Mouse (Mus musculus): Measurements from ENCODE around the gene Map3k3. TPM values are rescaled to one million over a fixed set of nuclear protein-coding genes. Genes with fewer than 3 reads are reported as not detected.

The Map3k3 gene
- total and polyA plus RNA-seq, 3 experiments = 28.8 to 34.1 (median 32.3) TPM

DNA sequence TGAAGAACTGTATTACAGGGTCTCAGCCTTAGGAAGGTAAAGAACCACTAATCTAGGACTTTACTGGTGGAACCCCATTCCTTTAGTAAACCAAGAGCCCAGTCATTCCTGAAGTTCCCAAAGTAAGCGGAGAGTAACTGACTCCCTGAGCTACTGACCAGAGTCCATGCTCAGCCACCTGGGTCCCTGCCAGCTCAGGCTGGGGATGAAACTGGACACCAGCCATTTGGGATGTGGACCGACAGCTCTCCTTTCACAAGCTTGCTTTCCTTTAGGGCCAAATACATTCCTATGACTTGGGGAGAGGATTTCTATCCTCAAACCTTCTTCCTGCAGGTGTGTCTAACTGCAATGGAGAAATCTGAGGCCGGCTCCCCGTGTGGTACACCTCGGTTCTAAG lies 90.0 kb downstream of the Map3k3 start:
- Histone ChIP-seq H3K36me3 (replicated peaks in 1 of 2; ENCODE audit: control insufficient read depth in 1 of 2, insufficient read depth in 1 of 2, low read length in 1 of 2) (peaks cover 11 to 60% of the 10 kb centered on the region in 2 experiments), H3K27me3 (replicated peaks) (no peaks in the 10 kb centered on the region), H3K4me2 (ENCODE audit: insufficient read depth, low read depth, poor library complexity, severe bottlenecking) (no peak overlapping the region), H3K4me1 (ENCODE audit: control insufficient read depth in 1 of 2, insufficient read depth in 2 of 2) (peaks cover 0 to 13% of the 10 kb centered on the region in 2 experiments; a peak in 2 of 4 replicates), H3K27ac (ENCODE audit: insufficient read depth, low read depth) (no peak overlapping the region), H3K9ac (ENCODE audit: insufficient read depth, low read depth) (no peak overlapping the region), H3K9me3 (replicated peaks; ENCODE audit: low read length) (peaks cover 4% of the 10 kb centered on the region), H3K4me3 (replicated peaks in 1 of 3; ENCODE audit: low read depth in 2 of 3, low read length in 2 of 3, poor library complexity in 1 of 3) (no peak overlapping the region), H3K79me2 (replicated peaks; ENCODE audit: control insufficient read depth, extremely low read depth, insufficient read depth, poor library complexity, severe bottlenecking) (no peaks in the 10 kb centered on the region)
- no peak for TF ChIP-seq USF2 (conservative IDR thresholded peaks at IDR 0.05; ENCODE audit: low read depth, low read length)
- TF ChIP-seq SIN3A (IDR thresholded peaks at IDR 0.05; ENCODE audit: low read length) = no peak
- TF ChIP-seq TCF12 (IDR thresholded peaks at IDR 0.05; ENCODE audit: low read depth, low read length) = no peak
- TF ChIP-seq MAFK (IDR thresholded peaks at IDR 0.05; ENCODE audit: insufficient replicate concordance, low read length) = no peak
- TF ChIP-seq CHD1 (IDR thresholded peaks at IDR 0.05; ENCODE audit: low read depth, low read length) = no peak
- no peak for TF ChIP-seq MYC (IDR thresholded peaks at IDR 0.05; ENCODE audit: low read depth, low read length)
- no peak for TF ChIP-seq RCOR1 (conservative IDR thresholded peaks at IDR 0.05; ENCODE audit: low read depth, low read length)
- no peak for TF ChIP-seq RAD21 (IDR thresholded peaks at IDR 0.05; ENCODE audit: low read depth, low read length)
- no peak for TF ChIP-seq TBP (conservative IDR thresholded peaks at IDR 0.05; ENCODE audit: low read depth, low read length)
- TF ChIP-seq ZNF384 (IDR thresholded peaks at IDR 0.05; ENCODE audit: low read depth, low read length) = no peak
- no peak for TF ChIP-seq IRF4 (IDR thresholded peaks at IDR 0.05; ENCODE audit: low read depth, low read length)
- TF ChIP-seq JUN (IDR thresholded peaks at IDR 0.05; ENCODE audit: insufficient read depth, low read depth, low read length) = no peak
- TF ChIP-seq GABPA (IDR thresholded peaks at IDR 0.05; ENCODE audit: insufficient replicate concordance, low read depth, low read length) = no peak
- TF ChIP-seq E2F4 (IDR thresholded peaks at IDR 0.05; ENCODE audit: insufficient replicate concordance, low read depth, low read length) = no peak
- no peak for TF ChIP-seq MXI1 (IDR thresholded peaks at IDR 0.05; ENCODE audit: low read depth, low read length)
- no peak for TF ChIP-seq ZMIZ1 (IDR thresholded peaks at IDR 0.05; ENCODE audit: low read depth, low read length)
- TF ChIP-seq NRF1 (IDR thresholded peaks at IDR 0.05; ENCODE audit: low read depth, low read length) = no peak
- DNase-seq (ENCODE audit: extremely low read depth) = no peak
- dilution Hi-C loops (cut with MboI; ENCODE audit: extremely low pct_ligation_motif_present, extremely low pct_unique_long_range_greater_than_20kb, low sequenced_read_pairs) (no loop called here), in situ Hi-C loops (cut with MboI; ENCODE audit: low pct_ligation_motif_present, low pct_unique_long_range_greater_than_20kb, low sequenced_read_pairs) (no loop called here)

DNA sequence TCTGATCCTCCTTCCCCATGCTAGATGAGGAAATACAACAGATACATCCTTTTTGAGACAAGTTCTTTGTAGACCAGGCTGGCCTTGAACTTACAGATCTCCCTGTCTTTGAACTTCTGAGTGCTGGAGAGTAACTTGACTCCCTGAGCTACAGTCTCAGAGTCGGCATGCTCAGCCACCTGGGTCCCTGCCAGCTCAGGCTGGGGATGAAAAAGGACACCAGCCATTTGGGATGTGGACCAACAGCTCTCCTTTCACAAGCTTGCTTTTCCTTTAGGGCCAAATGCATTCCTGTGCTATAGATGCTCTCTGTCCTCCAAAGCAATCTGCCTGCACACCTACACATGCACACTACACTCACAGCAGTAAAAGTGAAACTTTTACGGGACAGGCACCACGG lies 90.7 kb downstream of the Map3k3 start:
- TF ChIP-seq ELF1 (IDR thresholded peaks at IDR 0.05; ENCODE audit: low read depth, low read length) = no peak
- TF ChIP-seq JUN (IDR thresholded peaks at IDR 0.05; ENCODE audit: insufficient read depth, low read depth, low read length) = no peak
- no peaks in the 10 kb centered on the region for H3K79me2 ChIP-seq (replicated peaks; ENCODE audit: control insufficient read depth, extremely low read depth, insufficient read depth, poor library complexity, severe bottlenecking)

More for the DNA sequence above, 90.7 kb downstream of the Map3k3 start:
- Histone ChIP-seq H3K4me3 (replicated peaks in 1 of 3; ENCODE audit: low read depth in 2 of 3, low read length in 2 of 3, poor library complexity in 1 of 3) (no peak overlapping the region), H3K27me3 (replicated peaks) (no peaks in the 10 kb centered on the region), H3K9ac (ENCODE audit: insufficient read depth, low read depth) (no peak overlapping the region), H3K27ac (ENCODE audit: insufficient read depth, low read depth) (no peak overlapping the region), H3K4me2 (ENCODE audit: insufficient read depth, low read depth, poor library complexity, severe bottlenecking) (no peak overlapping the region), H3K36me3 (replicated peaks in 1 of 2; ENCODE audit: control insufficient read depth in 1 of 2, insufficient read depth in 1 of 2, low read length in 1 of 2) (peaks cover 8 to 56% of the 10 kb centered on the region in 2 experiments), H3K4me1 (ENCODE audit: control insufficient read depth in 1 of 2, insufficient read depth in 2 of 2) (peaks cover 5 to 20% of the 10 kb centered on the region in 2 experiments), H3K9me3 (replicated peaks; ENCODE audit: low read length) (peaks cover 4% of the 10 kb centered on the region)
- in situ Hi-C loops (cut with MboI; ENCODE audit: low pct_ligation_motif_present, low pct_unique_long_range_greater_than_20kb, low sequenced_read_pairs) = no loop called here
- dilution Hi-C loops (cut with MboI; ENCODE audit: extremely low pct_ligation_motif_present, extremely low pct_unique_long_range_greater_than_20kb, low sequenced_read_pairs) = no loop called here
- no peak for DNase-seq (ENCODE audit: extremely low read depth)
